Mouse (Mus musculus): ENCODE measurements at regions not wholly inside any gene's neighbourhood (a gene's known extent, or its start where the extent isn't known, plus 50 kb on each side); places are given as distances from the start of the nearest gene placed in this dataset.

DNA sequence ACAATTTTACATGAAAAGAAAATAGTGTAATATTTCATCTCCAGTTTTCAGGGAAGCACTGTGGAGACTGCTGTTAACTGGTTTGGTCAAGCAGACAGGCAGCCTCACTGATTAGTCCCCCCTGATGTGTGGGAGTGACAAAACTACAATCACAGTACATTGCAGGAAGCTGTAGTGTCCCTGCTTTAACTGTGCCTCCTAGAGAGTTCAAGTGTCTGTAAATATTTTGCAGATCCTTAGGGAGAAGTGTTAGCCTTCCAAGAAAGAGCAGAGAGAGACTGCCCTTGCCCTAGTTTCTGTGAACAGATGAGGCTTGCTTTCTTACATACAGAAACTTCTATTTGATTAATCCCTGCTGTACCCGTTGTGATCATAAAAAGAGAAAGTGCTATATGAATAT, 617.2 kb upstream of the Agtr1b start:
- ATAC-seq (ENCODE audit: insufficient number of reproducible peaks, low FRiP score, low TSS enrichment), result no peak

DNA sequence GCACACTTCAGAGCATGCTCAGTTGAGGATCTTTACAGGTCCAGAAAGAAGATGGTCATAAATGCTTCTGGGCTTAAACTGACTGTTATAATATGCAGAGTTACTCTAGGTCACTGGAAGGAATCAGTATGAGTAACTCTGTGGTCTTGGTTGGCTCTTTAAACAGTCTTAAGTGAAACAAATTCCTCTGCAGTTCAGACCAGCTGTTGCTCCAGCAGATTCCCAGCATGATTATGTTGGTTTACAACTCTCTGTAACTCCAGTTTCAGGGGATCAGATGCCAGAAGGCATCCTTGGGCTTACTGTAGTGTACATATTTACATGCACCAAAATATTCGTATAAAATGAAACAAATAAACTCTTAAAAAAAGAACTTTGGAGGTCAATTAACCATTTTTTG, 606.1 kb upstream of the Agtr1b start:
- no peak for ATAC-seq (ENCODE audit: insufficient number of reproducible peaks, low FRiP score, low TSS enrichment)

Measured in cerebellum, adult (tissue).